Mouse (Mus musculus) A20 (cell line): ENCODE measurements at regions not wholly inside any gene's neighbourhood (a gene's known extent, or its start where the extent isn't known, plus 50 kb on each side); places are given as distances from the start of the nearest gene placed in this dataset.

ENCODE experiments used
- DNase-seq: peaks from one replicate; pipeline ENCODE4 v3.0.0-alpha.2; 2011; ENCODE audit warnings: low read depth, low spot score

- DNase-seq = no peak
Measured at GRCm38 (mm10) chr16:15052389-15052923, 146.1 kb downstream of the Efcab1 start.

GRCm38 (mm10) chr16:15052924-15053793 lies 146.8 kb downstream of the Efcab1 start:
- no peak for DNase-seq

GRCm38 (mm10) chr16:15053840-15054239 lies 147.4 kb downstream of the Efcab1 start:
- no peak for DNase-seq

- no peak for DNase-seq
Measured at GRCm38 (mm10) chr16:15054306-15055001, 148.0 kb downstream of the Efcab1 start.

- DNase-seq = no peak
Measured at GRCm38 (mm10) chr16:15055697-15056096, 149.3 kb downstream of the Efcab1 start.

- no peak for DNase-seq
Measured at GRCm38 (mm10) chr16:15070485-15070960, 164.1 kb downstream of the Efcab1 start.

GRCm38 (mm10) chr16:15074407-15074806 lies 168.0 kb downstream of the Efcab1 start:
- no peak for DNase-seq

GRCm38 (mm10) chr16:15083692-15084091 lies 177.3 kb downstream of the Efcab1 start:
- DNase-seq = no peak

GRCm38 (mm10) chr16:15084147-15084752 lies 177.8 kb downstream of the Efcab1 start:
- DNase-seq = no peak

- DNase-seq = no peak
Measured at GRCm38 (mm10) chr16:15084753-15085728, 178.6 kb downstream of the Efcab1 start.

GRCm38 (mm10) chr16:15086556-15086955 lies 180.2 kb downstream of the Efcab1 start:
- DNase-seq = no peak

- no peak for DNase-seq
Measured at GRCm38 (mm10) chr16:15103938-15104337, 197.5 kb downstream of the Efcab1 start.

GRCm38 (mm10) chr16:15107234-15107633 lies 200.8 kb downstream of the Efcab1 start:
- peak; percentile 2 for DNase-seq

GRCm38 (mm10) chr16:15113131-15113530 lies 204.1 kb upstream of the Gm21897 start:
- no peak for DNase-seq

GRCm38 (mm10) chr16:15113989-15114556 lies 203.2 kb upstream of the Gm21897 start:
- no peak for DNase-seq

GRCm38 (mm10) chr16:15114574-15115230 lies 202.6 kb upstream of the Gm21897 start:
- no peak for DNase-seq

GRCm38 (mm10) chr16:15115386-15115785 lies 201.9 kb upstream of the Gm21897 start:
- DNase-seq = no peak

GRCm38 (mm10) chr16:15119799-15120198 lies 197.5 kb upstream of the Gm21897 start:
- DNase-seq = peak; percentile 7

- no peak for DNase-seq
Measured at GRCm38 (mm10) chr16:15128996-15129395, 188.3 kb upstream of the Gm21897 start.

GRCm38 (mm10) chr16:15129806-15130205 lies 187.5 kb upstream of the Gm21897 start:
- no peak for DNase-seq
